Mouse (Mus musculus): ENCODE data around the gene Men1.
A peak's percentile ranks its signal among the peaks of the same experiment; 100 is the strongest.
"Not testable (repeated sequence)": the region's sequence is repeated elsewhere in the genome, so short reads cannot be mapped to it uniquely, and the experiment has no call there.

Gene Men1

GRCm38 (mm10) chr19:6334673-6335457 is at the start of gene Men1:
Men1 (plus strand) TSS chr19:6334979.
- DNase-seq, result peak; percentile 91

- DNase-seq, result no peak
Measured at GRCm38 (mm10) chr19:6285226-6285625, 49.6 kb upstream of the Men1 start.

GRCm38 (mm10) chr19:6285632-6286433 is 48.9 kb upstream of the Men1 start:
- no peak for DNase-seq

- DNase-seq, result no peak
Measured at GRCm38 (mm10) chr19:6286434-6287401, 48.1 kb upstream of the Men1 start.

GRCm38 (mm10) chr19:6288236-6288894 is 46.4 kb upstream of the Men1 start:
- DNase-seq, result no peak

- no peak for DNase-seq
Measured at GRCm38 (mm10) chr19:6289696-6290238, 45.0 kb upstream of the Men1 start.

- not testable (repeated sequence) for DNase-seq
Measured at GRCm38 (mm10) chr19:6290720-6291116, 44.1 kb upstream of the Men1 start.

GRCm38 (mm10) chr19:6291117-6291781 is 43.5 kb upstream of the Men1 start:
- peak; percentile 77 for DNase-seq

GRCm38 (mm10) chr19:6292262-6292661 is 42.5 kb upstream of the Men1 start:
- no peak for DNase-seq

GRCm38 (mm10) chr19:6294301-6294700 is 40.5 kb upstream of the Men1 start:
- no peak for DNase-seq

- DNase-seq, result no peak
Measured at GRCm38 (mm10) chr19:6296551-6297210, 38.1 kb upstream of the Men1 start.

GRCm38 (mm10) chr19:6297641-6298040 is 37.1 kb upstream of the Men1 start:
- DNase-seq, result no peak

GRCm38 (mm10) chr19:6299003-6299402 is 35.8 kb upstream of the Men1 start:
- no peak for DNase-seq

- DNase-seq, result no peak
Measured at GRCm38 (mm10) chr19:6299450-6300267, 35.1 kb upstream of the Men1 start.

- DNase-seq, result no peak
Measured at GRCm38 (mm10) chr19:6300402-6300841, 34.4 kb upstream of the Men1 start.

- DNase-seq, result no peak
Measured at GRCm38 (mm10) chr19:6302114-6302513, 32.7 kb upstream of the Men1 start.

- peak; percentile 88 for DNase-seq
Measured at GRCm38 (mm10) chr19:6302522-6302921, 32.3 kb upstream of the Men1 start.

GRCm38 (mm10) chr19:6303831-6304230 is 30.9 kb upstream of the Men1 start:
- no peak for DNase-seq

GRCm38 (mm10) chr19:6304787-6305516 is 29.8 kb upstream of the Men1 start:
- peak; percentile 89 for DNase-seq

Measured in cerebellum, adult 11 months (tissue).